In the genomic region with DNA sequence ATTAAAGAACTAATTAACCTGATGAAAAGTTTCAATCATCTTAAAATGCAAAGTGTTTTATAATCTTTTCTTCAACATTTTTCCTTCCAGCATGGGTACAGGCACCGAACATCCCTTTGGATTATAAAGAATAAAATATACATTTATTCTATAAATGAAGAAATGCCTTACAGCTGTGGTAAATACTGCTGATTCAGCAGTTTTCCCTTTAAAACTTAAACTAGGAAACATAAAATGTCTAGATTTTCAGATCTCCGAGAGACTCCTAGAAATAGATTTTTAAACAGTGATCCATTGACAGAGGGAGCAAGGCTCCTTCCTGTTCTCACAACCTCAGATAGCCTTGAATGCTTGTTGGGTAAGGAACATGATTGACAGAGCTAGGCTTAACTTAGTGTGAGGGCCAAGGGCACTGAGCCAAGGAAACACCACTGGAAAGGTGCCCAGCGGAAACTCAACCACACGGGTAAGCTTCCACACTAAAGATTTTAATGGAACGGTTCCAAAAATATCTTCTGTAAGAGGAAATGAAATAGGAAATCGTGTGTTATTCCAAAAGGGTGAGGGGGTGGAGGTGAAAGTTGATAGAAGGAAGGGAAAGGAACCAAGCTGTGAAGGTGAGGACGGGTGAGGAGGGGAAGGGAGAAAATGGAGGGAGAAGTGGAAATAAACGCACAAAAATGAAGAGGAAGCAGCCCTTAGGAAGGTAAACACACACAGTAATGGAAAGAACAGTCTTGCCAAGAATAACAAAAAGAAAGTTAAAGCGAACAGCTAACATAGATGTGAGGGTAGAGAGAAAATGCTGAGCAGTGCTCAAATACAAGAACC, we compare ENCODE assay signal across 9 mouse cellular contexts.
DNase-seq lines count a peak whose midpoint lies in the region; ATAC-seq and TF ChIP-seq lines count a peak whose summit lies in the region.
"Had no signal": no experiment of that assay in that cellular context is flagged by ENCODE, and none has a peak within 500 bp of the region (broad histone marks: within the 10 kb centered on the region; RNA-seq: fewer than 3 reads in every experiment).

No protein-coding gene starts in this region.

- no peaks in the 10 kb centered on the region for H3K27me3 ChIP-seq in CH12.LX (replicated peaks)
- H3K27me3 ChIP-seq in forebrain, embryonic 16.5 days (replicated peaks; ENCODE audit: control insufficient read depth, insufficient read depth, low read length), result no peaks in the 10 kb centered on the region
- no peaks in the 10 kb centered on the region for H3K27me3 ChIP-seq in liver, embryonic 16.5 days (ENCODE audit: control insufficient read depth, insufficient read depth, low read depth, low read length)

- ATAC-seq in forebrain, embryonic 16.5 days, result peak; percentile 47; the same call in 1 of the 2 replicates
- peak; percentile 83 to 87 for ATAC-seq in hematopoietic stem cell, adult 5-6 weeks (replicated peaks in 1 of 2; ENCODE audit: insufficient read depth in 1 of 2, low FRiP score in 2 of 2, low TSS enrichment in 1 of 2, low read depth in 1 of 2, poor library complexity in 2 of 2, severe bottlenecking in 2 of 2)
- ATAC-seq in liver, embryonic 16.5 days (ENCODE audit: low read depth), result peak; percentile 41
- no peak for ATAC-seq in erythroid progenitor cell, adult 5-6 weeks (replicated peaks; ENCODE audit: low FRiP score, poor library complexity, severe bottlenecking)

- WGBS in forebrain, embryonic 16.5 days, result 43% methylated on average over 9 of the region's 9 CpGs
- 46% methylated on average over 9 of the region's 9 CpGs for WGBS in liver, embryonic 16.5 days (ENCODE audit: insufficient replicate concordance)

- H3K4me1 ChIP-seq in CH12.LX (ENCODE audit: control insufficient read depth in 1 of 2, insufficient read depth in 2 of 2), result peaks cover 0 to 10% of the 10 kb centered on the region in 2 experiments; a peak in 2 of 4 replicates
- H3K4me1 ChIP-seq in forebrain, embryonic 16.5 days (replicated peaks; ENCODE audit: control insufficient read depth, insufficient read depth, low read length), result no peaks in the 10 kb centered on the region
- H3K4me1 ChIP-seq in liver, embryonic 16.5 days (ENCODE audit: control insufficient read depth, low read depth, low read length), result no peaks in the 10 kb centered on the region

- H3K9me3 ChIP-seq in CH12.LX (replicated peaks; ENCODE audit: low read length), result no peaks in the 10 kb centered on the region
- no peaks in the 10 kb centered on the region for H3K9me3 ChIP-seq in forebrain, embryonic 16.5 days (ENCODE audit: control insufficient read depth, low read length)
- no peaks in the 10 kb centered on the region for H3K9me3 ChIP-seq in liver, embryonic 16.5 days (replicated peaks; ENCODE audit: control insufficient read depth, low read length)

- DNase-seq in embryo, embryonic 11 days, result peak; percentile 23
- no peak for DNase-seq in embryo, embryonic 9.5 days (ENCODE audit: extremely low spot score)
- no peak for DNase-seq in CH12.LX (ENCODE audit: extremely low read depth)
- DNase-seq in layer of hippocampus, adult 2 months (ENCODE audit: low spot score in 2 of 2), result no peak

- no peak overlapping the region for H3K27ac ChIP-seq in CH12.LX (ENCODE audit: insufficient read depth, low read depth)
- no peak overlapping the region for H3K27ac ChIP-seq in forebrain, embryonic 16.5 days (ENCODE audit: low read length)
- H3K27ac ChIP-seq in liver, embryonic 16.5 days (ENCODE audit: low read length), result no peak overlapping the region
- no peak overlapping the region for H3K27ac ChIP-seq in layer of hippocampus, adult 2 months

- no peak for TF ChIP-seq EP300 in CH12.LX (IDR thresholded peaks at IDR 0.05; ENCODE audit: low read length)

- in situ Hi-C loops in CH12.LX (cut with MboI; ENCODE audit: low pct_ligation_motif_present, low pct_unique_long_range_greater_than_20kb, low sequenced_read_pairs), result no loop called here

- no peak overlapping the region for H3K4me2 ChIP-seq in CH12.LX (ENCODE audit: insufficient read depth, low read depth, poor library complexity, severe bottlenecking)
- no peak overlapping the region for H3K4me2 ChIP-seq in forebrain, embryonic 16.5 days (ENCODE audit: low read length)
- no peak overlapping the region for H3K4me2 ChIP-seq in liver, embryonic 16.5 days (ENCODE audit: low read depth, low read length)

- dilution Hi-C loops in CH12.LX (cut with MboI; ENCODE audit: extremely low pct_ligation_motif_present, extremely low pct_unique_long_range_greater_than_20kb, low sequenced_read_pairs), result no loop called here

- no peaks in the 10 kb centered on the region for H3K36me3 ChIP-seq in CH12.LX (replicated peaks in 1 of 2; ENCODE audit: control insufficient read depth in 1 of 2, insufficient read depth in 1 of 2, low read length in 1 of 2)
- no peaks in the 10 kb centered on the region for H3K36me3 ChIP-seq in forebrain, embryonic 16.5 days (ENCODE audit: control insufficient read depth, insufficient read depth)
- H3K36me3 ChIP-seq in liver, embryonic 16.5 days (ENCODE audit: control insufficient read depth, insufficient read depth), result no peaks in the 10 kb centered on the region

- H3K9ac ChIP-seq in CH12.LX (ENCODE audit: insufficient read depth, low read depth), result no peak overlapping the region
- no peak overlapping the region for H3K9ac ChIP-seq in forebrain, embryonic 16.5 days (replicated peaks; ENCODE audit: low read depth, low read length)
- no peak overlapping the region for H3K9ac ChIP-seq in liver, embryonic 16.5 days (ENCODE audit: low read depth, low read length)

- TF ChIP-seq RAD21 in CH12.LX (IDR thresholded peaks at IDR 0.05; ENCODE audit: low read depth, low read length), result no peak

- no peaks in the 10 kb centered on the region for H3K79me2 ChIP-seq in CH12.LX (replicated peaks; ENCODE audit: control insufficient read depth, extremely low read depth, insufficient read depth, poor library complexity, severe bottlenecking)

- no peak overlapping the region for H3K4me3 ChIP-seq in CH12.LX (replicated peaks in 1 of 3; ENCODE audit: low read depth in 2 of 3, low read length in 2 of 3, poor library complexity in 1 of 3)
- no peak overlapping the region for H3K4me3 ChIP-seq in forebrain, embryonic 16.5 days (replicated peaks; ENCODE audit: low read length)
- no peak overlapping the region for H3K4me3 ChIP-seq in liver, embryonic 16.5 days (ENCODE audit: low read depth, low read length)
- H3K4me3 ChIP-seq in layer of hippocampus, adult 2 months, result no peak overlapping the region
- H3K4me3 ChIP-seq: erythroblast, embryonic 14.5 days had no signal

- TF ChIP-seq CTCF in CH12.LX (conservative IDR thresholded peaks at IDR 0.05 in 1 of 2, IDR thresholded peaks at IDR 0.05 in 1 of 2; ENCODE audit: low read depth in 2 of 2, low read length in 2 of 2), result no peak
- TF ChIP-seq CTCF in layer of hippocampus, adult 2 months (conservative IDR thresholded peaks at IDR 0.05), result no peak

- no peak for TF ChIP-seq POLR2A in CH12.LX (IDR thresholded peaks at IDR 0.05; ENCODE audit: low read depth, low read length)

TF ChIP-seq in CH12.LX, 34 proteins besides CTCF, POLR2A, EP300 and RAD21:
- TF ChIP-seq MAFK (IDR thresholded peaks at IDR 0.05; ENCODE audit: insufficient replicate concordance, low read length) (peak; percentile 97), TCF12 (IDR thresholded peaks at IDR 0.05; ENCODE audit: low read depth, low read length) (no peak)
